Mouse (Mus musculus): ENCODE measurements around the gene B4galt2. TPM values are rescaled to one million over a fixed set of nuclear protein-coding genes. Genes with fewer than 3 reads are reported as not detected.
A peak's percentile ranks its signal among the peaks of the same experiment; 100 is the strongest.

B4galt2 gene
- polyA plus RNA-seq, 1 experiment = 1.3 TPM

GRCm38 (mm10) chr4:117843101-117843500 is 40.2 kb downstream of the B4galt2 start:
- no peak overlapping the region for H3K4me3 ChIP-seq (ENCODE audit: insufficient read depth, low read depth, low read length)
- H3K4me1 ChIP-seq (ENCODE audit: control insufficient read depth, insufficient read depth, insufficient read length, low read length) = no peaks in the 10 kb centered on the region
- H3K27ac ChIP-seq (replicated peaks; ENCODE audit: low read depth, low read length) = no peak overlapping the region

DNA sequence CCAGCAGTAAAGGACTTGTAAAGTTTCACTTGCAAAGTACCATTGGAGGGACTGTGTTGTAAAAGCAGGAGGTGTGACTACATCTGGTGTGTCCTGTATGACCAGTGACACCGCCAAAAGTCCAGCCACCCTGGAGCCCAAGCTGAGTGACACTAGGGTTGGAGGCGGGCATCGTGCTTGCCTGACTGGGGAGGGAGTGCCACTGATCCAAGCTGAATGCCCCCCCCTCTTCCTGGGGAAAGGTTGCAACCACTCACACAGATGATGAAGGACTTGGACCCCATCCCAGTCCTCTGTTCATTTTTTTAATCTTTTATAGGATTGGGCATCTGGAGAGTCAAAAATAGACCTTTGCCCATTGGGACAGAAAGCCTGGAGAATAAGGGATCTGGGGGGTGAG is 41.7 kb downstream of the B4galt2 start:
- H3K4me3 ChIP-seq (ENCODE audit: insufficient read depth, low read depth, low read length) = no peak overlapping the region

GRCm38 (mm10) chr4:117840821-117841220 is 42.5 kb downstream of the B4galt2 start:
- Histone ChIP-seq H3K4me3 (ENCODE audit: insufficient read depth, low read depth, low read length) (no peak overlapping the region), H3K27ac (replicated peaks; ENCODE audit: low read depth, low read length) (no peak overlapping the region), H3K4me1 (ENCODE audit: control insufficient read depth, insufficient read depth, insufficient read length, low read length) (no peaks in the 10 kb centered on the region)

More for the DNA sequence above, 41.7 kb downstream of the B4galt2 start:
- no peaks in the 10 kb centered on the region for H3K4me1 ChIP-seq (ENCODE audit: control insufficient read depth, insufficient read depth, insufficient read length, low read length)
- H3K27ac ChIP-seq (replicated peaks; ENCODE audit: low read depth, low read length) = no peak overlapping the region

- Histone ChIP-seq H3K4me1 (ENCODE audit: control insufficient read depth, insufficient read depth, insufficient read length, low read length) (no peaks in the 10 kb centered on the region), H3K4me3 (ENCODE audit: insufficient read depth, low read depth, low read length) (no peak overlapping the region), H3K27ac (replicated peaks; ENCODE audit: low read depth, low read length) (no peak overlapping the region)
These were observed 43.9 kb downstream of the B4galt2 start for GRCm38 (mm10) chr4:117839366-117839765.

GRCm38 (mm10) chr4:117837271-117837670 is 46.0 kb downstream of the B4galt2 start:
- Histone ChIP-seq H3K27ac (replicated peaks; ENCODE audit: low read depth, low read length) (no peak overlapping the region), H3K4me3 (ENCODE audit: insufficient read depth, low read depth, low read length) (no peak overlapping the region), H3K4me1 (ENCODE audit: control insufficient read depth, insufficient read depth, insufficient read length, low read length) (no peaks in the 10 kb centered on the region)

DNA sequence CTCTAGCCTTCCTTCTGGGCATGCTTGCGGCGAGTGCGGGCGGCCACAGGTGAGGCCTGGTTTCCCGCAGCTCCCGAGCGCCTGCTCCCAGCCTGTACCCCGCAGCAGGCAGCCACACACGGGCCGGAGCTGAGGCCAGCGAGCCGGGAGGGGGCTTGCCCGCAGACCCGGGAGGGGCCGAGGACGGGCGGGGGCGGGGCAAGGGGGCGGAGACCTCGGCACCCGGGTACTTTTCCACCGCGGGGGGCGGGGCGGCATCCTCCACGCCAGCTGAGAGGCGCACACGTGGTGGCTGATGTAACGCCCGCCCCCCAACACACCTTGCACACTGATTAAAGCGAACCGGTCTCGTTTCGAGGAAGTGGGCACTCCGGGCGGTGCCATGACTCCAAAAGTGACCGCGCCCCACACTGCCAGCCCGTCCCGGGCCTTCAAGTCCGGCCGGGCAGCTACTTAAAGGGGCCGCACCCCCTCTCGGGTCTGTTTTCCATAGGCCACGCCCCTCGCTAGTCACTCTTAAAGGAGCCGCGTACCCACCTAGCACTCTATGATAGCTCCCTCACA is 47.0 kb downstream of the B4galt2 start:
- H3K4me1 ChIP-seq (ENCODE audit: control insufficient read depth, insufficient read depth, insufficient read length, low read length) = no peaks in the 10 kb centered on the region
- H3K4me3 ChIP-seq (ENCODE audit: insufficient read depth, low read depth, low read length) = peak overlapping the region; percentile 77
- H3K27ac ChIP-seq (replicated peaks; ENCODE audit: low read depth, low read length) = no peak overlapping the region

DNA sequence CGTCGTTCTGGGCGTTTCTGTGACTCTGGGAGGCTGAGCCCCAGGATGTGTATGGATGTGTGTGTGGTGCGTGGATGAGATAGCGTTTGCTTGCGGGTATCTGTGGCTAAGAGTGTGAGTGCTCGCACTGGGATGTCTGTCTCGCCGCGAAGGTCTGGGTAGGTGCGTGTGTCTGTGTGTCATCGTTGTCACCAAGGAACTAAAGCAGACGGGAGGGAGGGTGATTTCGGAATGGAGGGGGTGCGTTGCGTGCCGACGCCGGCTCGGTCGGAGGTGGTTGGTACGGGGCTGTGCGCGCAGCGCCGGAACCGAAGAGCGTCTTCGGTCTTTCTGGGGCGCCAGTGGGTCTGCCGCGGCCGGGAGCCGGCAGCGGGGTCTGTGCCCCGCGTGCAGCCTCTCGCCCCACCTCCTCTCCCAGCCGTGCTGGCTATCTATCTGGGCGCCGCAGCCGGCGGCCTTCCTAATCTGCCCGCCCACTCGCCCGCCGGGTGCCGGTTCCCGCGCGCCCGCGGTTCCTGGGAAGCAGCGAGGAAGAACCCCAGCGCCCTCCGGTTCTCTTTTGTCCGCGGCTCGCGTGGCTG is 47.7 kb downstream of the B4galt2 start:
- Histone ChIP-seq H3K27ac (replicated peaks; ENCODE audit: low read depth, low read length) (no peak overlapping the region), H3K4me3 (ENCODE audit: insufficient read depth, low read depth, low read length) (peak overlapping the region; percentile 77), H3K4me1 (ENCODE audit: control insufficient read depth, insufficient read depth, insufficient read length, low read length) (no peaks in the 10 kb centered on the region)

DNA sequence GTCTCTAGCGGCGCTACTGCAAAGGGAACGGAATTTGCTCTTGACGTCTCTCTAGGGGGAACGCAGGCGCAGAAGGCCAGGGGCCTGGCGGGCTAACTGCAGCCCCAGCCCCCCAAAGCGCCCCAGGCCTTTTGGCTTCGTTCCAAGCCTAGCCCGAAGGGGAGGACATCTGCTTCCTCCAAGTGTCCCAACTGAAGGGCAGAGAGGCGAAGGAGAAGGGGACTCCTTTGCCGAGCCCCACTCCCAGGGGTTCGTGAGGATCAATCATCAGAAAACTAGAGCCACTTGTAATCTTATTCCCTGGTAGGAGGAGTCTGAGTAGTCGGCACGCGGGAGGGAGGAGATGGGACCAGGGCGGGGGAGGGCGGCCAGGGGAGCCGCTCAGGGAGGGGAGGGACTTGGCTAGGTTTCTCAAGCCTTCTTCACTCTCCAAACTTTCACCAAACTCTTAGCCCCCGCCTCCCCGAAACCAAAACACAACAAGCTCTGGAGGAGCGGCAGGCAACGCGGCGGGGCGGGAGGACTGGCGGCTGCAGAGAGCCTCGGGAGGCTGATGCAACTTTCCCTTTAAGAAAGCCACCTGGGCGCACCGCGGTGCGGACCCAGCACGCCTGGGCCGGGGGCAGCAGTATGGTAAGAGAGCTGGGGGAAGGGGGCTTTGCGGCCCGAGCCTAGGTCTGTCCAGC is 48.3 kb downstream of the B4galt2 start:
- H3K4me3 ChIP-seq (ENCODE audit: insufficient read depth, low read depth, low read length) = peak overlapping the region; percentile 77
- no peaks in the 10 kb centered on the region for H3K4me1 ChIP-seq (ENCODE audit: control insufficient read depth, insufficient read depth, insufficient read length, low read length)
- no peak overlapping the region for H3K27ac ChIP-seq (replicated peaks; ENCODE audit: low read depth, low read length)

GRCm38 (mm10) chr4:117834457-117834844 is 48.8 kb downstream of the B4galt2 start, which contains the start of gene Slc6a9:
TSS of gene Slc6a9 (plus strand) at chr4:117834506.
- no peak within 1 kb of the TSS for H3K27ac ChIP-seq (replicated peaks; ENCODE audit: low read depth, low read length)
- H3K4me3 ChIP-seq (ENCODE audit: insufficient read depth, low read depth, low read length) = peak within 1 kb of the TSS; percentile 77

DNA sequence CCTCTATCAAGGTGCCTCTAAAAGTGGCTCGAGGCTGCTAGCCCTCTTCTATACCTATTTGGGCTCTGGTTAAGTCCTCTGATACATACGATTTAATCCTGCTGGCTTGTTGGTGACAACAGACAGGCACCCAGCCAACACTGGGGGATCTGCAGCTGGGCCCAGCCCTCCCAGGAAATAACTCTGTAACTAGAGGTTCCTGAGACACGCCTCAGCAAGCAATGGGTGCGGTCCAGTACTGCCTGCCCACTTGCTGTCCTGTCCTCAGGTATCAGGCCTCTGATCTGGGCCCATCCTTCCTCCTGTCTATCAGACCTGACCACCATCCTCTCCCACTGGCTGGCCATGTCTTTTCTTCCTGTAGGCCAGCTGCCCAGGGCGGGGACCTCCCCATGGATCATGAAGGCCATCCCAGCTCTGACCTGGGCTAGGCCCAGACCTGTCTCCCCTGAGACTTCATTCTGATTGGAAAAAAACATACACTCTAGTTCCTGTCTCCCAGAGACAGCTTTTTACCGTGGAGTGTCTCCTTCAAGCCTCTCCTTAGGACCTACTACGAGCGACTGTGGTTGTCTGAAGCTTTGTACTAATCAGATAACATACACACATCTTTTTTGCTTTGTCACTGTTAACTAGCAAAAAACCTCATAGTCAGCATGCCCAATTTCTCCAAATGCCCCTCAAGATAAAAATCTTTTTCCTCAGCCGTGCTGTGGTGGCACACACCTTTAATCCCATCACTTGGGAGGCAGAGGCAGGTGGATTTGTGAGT is 51.2 kb downstream of the B4galt2 start:
- Histone ChIP-seq H3K4me1 (ENCODE audit: control insufficient read depth, insufficient read depth, insufficient read length, low read length) (no peaks in the 10 kb centered on the region; the same call in 1 of the 2 replicates), H3K4me3 (ENCODE audit: insufficient read depth, low read depth, low read length) (no peak overlapping the region), H3K27ac (replicated peaks; ENCODE audit: low read depth, low read length) (no peak overlapping the region)

More at GRCm38 (mm10) chr4:117834457-117834844, 48.8 kb downstream of the B4galt2 start, which contains the start of gene Slc6a9:
- H3K4me1 ChIP-seq (ENCODE audit: control insufficient read depth, insufficient read depth, insufficient read length, low read length) = no peaks in the 10 kb centered on the region; the same call in 1 of the 2 replicates

DNA sequence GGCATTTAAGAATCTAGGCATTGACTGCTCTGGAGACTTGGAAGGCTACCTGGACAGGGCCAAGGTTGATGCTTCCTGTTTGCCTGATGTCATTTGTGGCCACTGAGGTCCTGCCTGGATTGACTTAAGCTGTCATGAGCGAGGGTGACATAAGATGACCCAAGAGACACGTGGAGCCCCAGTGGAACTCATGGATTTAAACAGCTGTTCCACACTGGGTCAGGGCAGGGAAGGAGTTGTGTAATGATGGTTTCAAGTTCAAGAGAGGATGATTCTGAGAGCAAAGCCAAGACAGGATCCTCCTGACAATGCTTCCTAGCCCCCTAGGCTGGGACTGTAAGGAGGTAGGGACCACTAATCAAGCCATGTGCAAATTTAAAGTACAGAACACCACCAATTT is 51.8 kb downstream of the B4galt2 start:
- H3K4me1 ChIP-seq (ENCODE audit: control insufficient read depth, insufficient read depth, insufficient read length, low read length) = no peaks in the 10 kb centered on the region; the same call in 1 of the 2 replicates
- no peak overlapping the region for H3K27ac ChIP-seq (replicated peaks; ENCODE audit: low read depth, low read length)
- no peak overlapping the region for H3K4me3 ChIP-seq (ENCODE audit: insufficient read depth, low read depth, low read length)

DNA sequence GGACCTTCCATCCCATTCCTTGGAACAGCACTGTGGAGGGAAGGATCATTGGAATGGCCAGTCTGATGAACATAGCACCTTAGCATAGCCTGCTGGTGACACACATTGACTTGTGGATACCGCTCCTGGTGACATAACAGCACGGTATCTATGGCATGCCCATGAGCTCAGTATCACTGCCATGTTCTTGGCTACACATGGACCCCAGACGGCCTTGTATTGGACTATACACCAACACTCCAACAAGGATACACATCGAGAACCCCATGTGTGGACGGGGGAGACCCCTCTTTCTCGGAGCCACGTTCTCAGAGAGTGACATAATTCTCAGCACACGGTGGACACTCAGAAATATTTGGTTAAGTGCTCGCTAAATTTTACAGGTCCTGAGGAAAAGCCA is 52.5 kb downstream of the B4galt2 start:
- Histone ChIP-seq H3K4me3 (ENCODE audit: insufficient read depth, low read depth, low read length) (no peak overlapping the region), H3K4me1 (ENCODE audit: control insufficient read depth, insufficient read depth, insufficient read length, low read length) (no peaks in the 10 kb centered on the region; the same call in 1 of the 2 replicates), H3K27ac (replicated peaks; ENCODE audit: low read depth, low read length) (no peak overlapping the region)

- H3K4me3 ChIP-seq (ENCODE audit: insufficient read depth, low read depth, low read length) = no peak overlapping the region
- H3K4me1 ChIP-seq (ENCODE audit: control insufficient read depth, insufficient read depth, insufficient read length, low read length) = no peaks in the 10 kb centered on the region; the same call in 1 of the 2 replicates
- H3K27ac ChIP-seq (replicated peaks; ENCODE audit: low read depth, low read length) = no peak overlapping the region
These were observed 53.1 kb downstream of the B4galt2 start for GRCm38 (mm10) chr4:117830124-117830551.

GRCm38 (mm10) chr4:117829260-117830123 is 53.8 kb downstream of the B4galt2 start:
- no peak overlapping the region for H3K4me3 ChIP-seq (ENCODE audit: insufficient read depth, low read depth, low read length)
- H3K4me1 ChIP-seq (ENCODE audit: control insufficient read depth, insufficient read depth, insufficient read length, low read length) = no peaks in the 10 kb centered on the region; the same call in 1 of the 2 replicates
- no peak overlapping the region for H3K27ac ChIP-seq (replicated peaks; ENCODE audit: low read depth, low read length)

All from brown adipose tissue, adult 24 weeks (tissue).